Mouse (Mus musculus) forebrain, embryonic 10.5 days (tissue): ENCODE measurements around the gene Aspdh. TPM values are rescaled to one million over a fixed set of nuclear protein-coding genes. Genes with fewer than 3 reads are reported as not detected.

Experiments used
- DNase-seq: peaks from one replicate; pipeline ENCODE4 v3.0.0-alpha.2; 2017; ENCODE audit warnings: low spot score; ENCODE audit errors: extremely low spot score
- H3K27ac ChIP-seq: fragments of 300-500 bp; sonication (generic); 2 replicates; pipeline ENCODE4 v1.5.1; 2016; ENCODE audit warnings: mild to moderate bottlenecking
- H3K27me3 ChIP-seq: fragments of 300-500 bp; sonication (generic); 2 replicates; pipeline ENCODE4 v1.6.1; 2016; ENCODE audit warnings: mild to moderate bottlenecking; ENCODE audit not compliant: poor library complexity, severe bottlenecking
- H3K36me3 ChIP-seq: fragments of 300-500 bp; sonication (generic); replicated peaks from 2 replicates; pipeline ENCODE4 v1.6.1; 2016; ENCODE audit warnings: mild to moderate bottlenecking, moderate library complexity
- H3K4me1 ChIP-seq: fragments of 300-500 bp; sonication (generic); 2 replicates; pipeline ENCODE4 v1.6.1; 2016
- H3K4me3 ChIP-seq: fragments of 300-500 bp; sonication (generic); 2 replicates; pipeline ENCODE4 v1.5.1; 2016; ENCODE audit warnings: mild to moderate bottlenecking, moderate library complexity
- H3K9me3 ChIP-seq: fragments of 300-500 bp; sonication (generic); 2 replicates; pipeline ENCODE4 v1.6.1; 2016; ENCODE audit warnings: mild to moderate bottlenecking, moderate library complexity
- WGBS: fragments of 180-500 bp; shearing (Covaris S2); methylation state at CpG from one replicate; pipeline ENCODE4 v1.1.7; 2016; 5-methylcytosine and 5-hydroxymethylcytosine counted together
- microRNA-seq: library from miRNA; unstranded; fragments of <30 nt; microRNA quantifications from one replicate; pipeline ENCODE4, GENCODE M21; 2017
- polyA plus RNA-seq: library from polyadenylated mRNA; unstranded; fragments of >200 nt; fragmentation: Nextera tagmentation; extraction: Ambion mirVana; gene quantifications from 2 replicates; pipeline ENCODE4 v1.2.1, GENCODE M21; 2016

The Aspdh gene
- polyA plus RNA-seq, 1 experiment from 2014 or later, result 1.3 TPM

- DNase-seq, result no peak
- WGBS, result 74% methylated on average over 1 of the region's 1 CpGs
- Histone ChIP-seq H3K27me3 (peaks cover 19% of the 10 kb centered on the region; the same call in 1 of the 2 replicates), H3K9me3 (no peaks in the 10 kb centered on the region), H3K27ac (no peak overlapping the region), H3K4me1 (peaks cover 26% of the 10 kb centered on the region), H3K4me3 (no peak overlapping the region), H3K36me3 (peaks cover 13% of the 10 kb centered on the region)
Measured at GRCm38 (mm10) chr7:44498922-44499321, 33.7 kb downstream of the Aspdh start.

GRCm38 (mm10) chr7:44500046-44500445 lies 34.9 kb downstream of the Aspdh start:
- H3K36me3 ChIP-seq, result 0 out of 2 replicates have a peak, but pooled peaks cover 4% of the 10 kb centered on the region
- H3K4me3 ChIP-seq, result no peak overlapping the region
- peaks cover 19% of the 10 kb centered on the region; the same call in 1 of the 2 replicates for H3K27me3 ChIP-seq
- 63% methylated on average over 20 of the region's 20 CpGs for WGBS
- H3K9me3 ChIP-seq, result no peaks in the 10 kb centered on the region
- no peak overlapping the region for H3K27ac ChIP-seq
- H3K4me1 ChIP-seq, result peaks cover 20% of the 10 kb centered on the region
- no peak for DNase-seq

GRCm38 (mm10) chr7:44501563-44502115 lies 36.4 kb downstream of the Aspdh start:
- no peak overlapping the region for H3K27ac ChIP-seq
- peaks cover 19% of the 10 kb centered on the region; the same call in 1 of the 2 replicates for H3K27me3 ChIP-seq

GRCm38 (mm10) chr7:44507491-44507890 lies 42.3 kb downstream of the Aspdh start:
- H3K27ac ChIP-seq, result no peak overlapping the region
- peaks cover 3% of the 10 kb centered on the region; the same call in 1 of the 2 replicates for H3K9me3 ChIP-seq
- H3K4me3 ChIP-seq, result no peak overlapping the region
- H3K36me3 ChIP-seq, result no peaks in the 10 kb centered on the region
- no peaks in the 10 kb centered on the region for H3K4me1 ChIP-seq
- no peak for DNase-seq
- H3K27me3 ChIP-seq, result peaks cover 24% of the 10 kb centered on the region; the same call in 1 of the 2 replicates

More at GRCm38 (mm10) chr7:44501563-44502115, 36.4 kb downstream of the Aspdh start:
- peak; percentile 70 for DNase-seq
- Histone ChIP-seq H3K4me3 (no peak overlapping the region), H3K4me1 (peaks cover 10% of the 10 kb centered on the region), H3K9me3 (no peaks in the 10 kb centered on the region), H3K36me3 (0 out of 2 replicates have a peak, but pooled peaks cover 4% of the 10 kb centered on the region)
- WGBS, result 39% methylated on average over 5 of the region's 5 CpGs

Small RNA genes within 50 kb of the gene (microRNA-seq; reads per million reads assigned to microRNA genes)
- not detected for gene Mir7052

Other genes starting within 250 kb of the Aspdh start
- gene Klk1b5, start 249.4 kb upstream of the Aspdh start, polyA plus RNA-seq, result not detected in 2 replicates
- not detected in 2 replicates for gene Klk1, start 240.0 kb upstream of the Aspdh start, polyA plus RNA-seq
- not detected in 2 replicates for gene Gm36864, start 229.2 kb upstream of the Aspdh start, polyA plus RNA-seq
- gene 1700028J19Rik, start 218.7 kb upstream of the Aspdh start, polyA plus RNA-seq, result 1.3 and 1.4 TPM in 2 replicates
- 197 and 209 TPM in 2 replicates for gene 2410002F23Rik, start 218.7 kb upstream of the Aspdh start, polyA plus RNA-seq
- gene Acp4, start 208.0 kb upstream of the Aspdh start, polyA plus RNA-seq, result 0.12 TPM in 1 of 2 replicates, not detected in the other
- gene Gm15517, start 203.9 kb upstream of the Aspdh start, polyA plus RNA-seq, result 1.2 TPM in 1 of 2 replicates, not detected in the other
- 2.5 and 2.9 TPM in 2 replicates for gene Clec11a, start 158.5 kb upstream of the Aspdh start, polyA plus RNA-seq
- 1.4 TPM in 2 replicates for gene Shank1, start 155.1 kb upstream of the Aspdh start, polyA plus RNA-seq
- gene Syt3, start 81.3 kb upstream of the Aspdh start, polyA plus RNA-seq, result 3.2 and 4.1 TPM in 2 replicates
- 1.6 and 2.1 TPM in 2 replicates for gene 1700008O03Rik, start 79.6 kb upstream of the Aspdh start, polyA plus RNA-seq
- 1.8 and 2.1 TPM in 2 replicates for gene Lrrc4b, start 36.4 kb upstream of the Aspdh start, polyA plus RNA-seq
- gene Josd2, start 2.6 kb downstream of the Aspdh start, polyA plus RNA-seq, result 74.9 and 78.5 TPM in 2 replicates
- gene Emc10, start 31.1 kb downstream of the Aspdh start, polyA plus RNA-seq, result 95.8 and 96.9 TPM in 2 replicates
- gene Fam71e1, start 31.2 kb downstream of the Aspdh start, polyA plus RNA-seq, result 15.1 and 15.8 TPM in 2 replicates
- gene Mybpc2, start 59.3 kb downstream of the Aspdh start, polyA plus RNA-seq, result 0.06 and 0.12 TPM in 2 replicates
- gene Spib, start 66.7 kb downstream of the Aspdh start, polyA plus RNA-seq, result not detected in 2 replicates
- gene Pold1, start 83.5 kb downstream of the Aspdh start, polyA plus RNA-seq, result 190 and 195 TPM in 2 replicates
- gene Nr1h2, start 88.6 kb downstream of the Aspdh start, polyA plus RNA-seq, result 74.6 and 76.2 TPM in 2 replicates
- 0.29 and 0.48 TPM in 2 replicates for gene Napsa, start 107.0 kb downstream of the Aspdh start, polyA plus RNA-seq
- gene Kcnc3, start 125.3 kb downstream of the Aspdh start, polyA plus RNA-seq, result 0.80 and 0.84 TPM in 2 replicates
- gene Myh14, start 205.5 kb downstream of the Aspdh start, polyA plus RNA-seq, result 1.5 and 1.8 TPM in 2 replicates
- not detected in 2 replicates for gene Izumo2, start 243.4 kb downstream of the Aspdh start, polyA plus RNA-seq